Mouse (Mus musculus): ENCODE data around the gene Fam173a. TPM values are rescaled to one million over a fixed set of nuclear protein-coding genes. Genes with fewer than 3 reads are reported as not detected.

The Fam173a gene
- polyA plus RNA-seq, 1 experiment from 2014 or later, result 76.0 TPM

Small RNAs within 50 kb of the gene (microRNA-seq; reads per million reads assigned to microRNA genes)
- gene Gm25083, result not detected
- gene Mir3082, result 1.7 reads per million
- gene Mir6966, result not detected

Other genes starting within 250 kb of the Fam173a start
- gene Sox8, start 222.2 kb downstream of the Fam173a start, polyA plus RNA-seq (2014; fragmentation: Nextera tagmentation; extraction: Ambion mirVana), result 0.44 and 0.70 TPM in 2 replicates
- gene Lmf1, start 213.8 kb downstream of the Fam173a start, polyA plus RNA-seq (2014; fragmentation: Nextera tagmentation; extraction: Ambion mirVana), result 36.3 and 37.8 TPM in 2 replicates
- 2.4 and 3.7 TPM in 2 replicates for gene Gng13, start 75.7 kb downstream of the Fam173a start, polyA plus RNA-seq (2014; fragmentation: Nextera tagmentation; extraction: Ambion mirVana)
- 8.0 and 9.5 TPM in 2 replicates for gene Chtf18, start 65.5 kb downstream of the Fam173a start, polyA plus RNA-seq (2014; fragmentation: Nextera tagmentation; extraction: Ambion mirVana)
- 12.0 and 13.4 TPM in 2 replicates for gene Rpusd1, start 65.2 kb downstream of the Fam173a start, polyA plus RNA-seq (2014; fragmentation: Nextera tagmentation; extraction: Ambion mirVana)
- gene Mslnl, start 56.9 kb downstream of the Fam173a start, polyA plus RNA-seq (2014; fragmentation: Nextera tagmentation; extraction: Ambion mirVana), result not detected in 2 replicates
- gene Msln, start 38.5 kb downstream of the Fam173a start, polyA plus RNA-seq (2014; fragmentation: Nextera tagmentation; extraction: Ambion mirVana), result 31.9 and 34.7 TPM in 2 replicates
- gene Narfl, start 19.1 kb downstream of the Fam173a start, polyA plus RNA-seq (2014; fragmentation: Nextera tagmentation; extraction: Ambion mirVana), result 36.6 and 37.2 TPM in 2 replicates
- gene Haghl, start 7.2 kb downstream of the Fam173a start, polyA plus RNA-seq (2014; fragmentation: Nextera tagmentation; extraction: Ambion mirVana), result 59.4 and 60.2 TPM in 2 replicates
- gene Ccdc78, start 6.3 kb downstream of the Fam173a start, polyA plus RNA-seq (2014; fragmentation: Nextera tagmentation; extraction: Ambion mirVana), result 0.09 TPM in 1 of 2 replicates, not detected in the other
- gene AC134908.4, start 2.8 kb upstream of the Fam173a start, polyA plus RNA-seq (2014; fragmentation: Nextera tagmentation; extraction: Ambion mirVana), result not detected in 2 replicates
- 3.3 and 10.1 TPM in 2 replicates for gene Metrn, start 4.2 kb upstream of the Fam173a start, polyA plus RNA-seq (2014; fragmentation: Nextera tagmentation; extraction: Ambion mirVana)
- gene Fbxl16, start 16.2 kb upstream of the Fam173a start, polyA plus RNA-seq (2014; fragmentation: Nextera tagmentation; extraction: Ambion mirVana), result 0.85 and 1.1 TPM in 2 replicates
- gene Wdr24, start 30.7 kb upstream of the Fam173a start, polyA plus RNA-seq (2014; fragmentation: Nextera tagmentation; extraction: Ambion mirVana), result 15.2 and 17.3 TPM in 2 replicates
- gene Jmjd8, start 36.0 kb upstream of the Fam173a start, polyA plus RNA-seq (2014; fragmentation: Nextera tagmentation; extraction: Ambion mirVana), result 28.8 and 30.0 TPM in 2 replicates
- 282 and 298 TPM in 2 replicates for gene Stub1, start 40.5 kb upstream of the Fam173a start, polyA plus RNA-seq (2014; fragmentation: Nextera tagmentation; extraction: Ambion mirVana)
- gene Rhbdl1, start 44.4 kb upstream of the Fam173a start, polyA plus RNA-seq (2014; fragmentation: Nextera tagmentation; extraction: Ambion mirVana), result 1.2 and 1.5 TPM in 2 replicates
- gene Gm20683, start 48.9 kb upstream of the Fam173a start, polyA plus RNA-seq (2014; fragmentation: Nextera tagmentation; extraction: Ambion mirVana), result 1.2 and 1.9 TPM in 2 replicates
- gene Rhot2, start 52.0 kb upstream of the Fam173a start, polyA plus RNA-seq (2014; fragmentation: Nextera tagmentation; extraction: Ambion mirVana), result 11.5 and 12.7 TPM in 2 replicates
- gene Wdr90, start 68.6 kb upstream of the Fam173a start, polyA plus RNA-seq (2014; fragmentation: Nextera tagmentation; extraction: Ambion mirVana), result 8.2 and 8.6 TPM in 2 replicates
- 164 and 184 TPM in 2 replicates for gene Mcrip2, start 75.9 kb upstream of the Fam173a start, polyA plus RNA-seq (2014; fragmentation: Nextera tagmentation; extraction: Ambion mirVana)
- gene Mettl26, start 82.2 kb upstream of the Fam173a start, polyA plus RNA-seq (2014; fragmentation: Nextera tagmentation; extraction: Ambion mirVana), result 36.7 and 41.7 TPM in 2 replicates
- 0.27 and 0.53 TPM in 2 replicates for gene Wfikkn1, start 88.0 kb upstream of the Fam173a start, polyA plus RNA-seq (2014; fragmentation: Nextera tagmentation; extraction: Ambion mirVana)
- 7.5 and 8.8 TPM in 2 replicates for gene Rab40c, start 126.8 kb upstream of the Fam173a start, polyA plus RNA-seq (2014; fragmentation: Nextera tagmentation; extraction: Ambion mirVana)
- gene Pigq, start 152.0 kb upstream of the Fam173a start, polyA plus RNA-seq (2014; fragmentation: Nextera tagmentation; extraction: Ambion mirVana), result 61.8 and 62.7 TPM in 2 replicates
- gene Nhlrc4, start 152.1 kb upstream of the Fam173a start, polyA plus RNA-seq (2014; fragmentation: Nextera tagmentation; extraction: Ambion mirVana), result 0.09 TPM in 1 of 2 replicates, not detected in the other
- gene A930017K11Rik, start 159.7 kb upstream of the Fam173a start, polyA plus RNA-seq (2014; fragmentation: Nextera tagmentation; extraction: Ambion mirVana), result 0.09 TPM in 1 of 2 replicates, not detected in the other
- gene Capn15, start 192.9 kb upstream of the Fam173a start, polyA plus RNA-seq (2014; fragmentation: Nextera tagmentation; extraction: Ambion mirVana), result 11.2 and 11.3 TPM in 2 replicates

Measured in heart, embryonic 14.5 days (tissue).